23 mouse cellular contexts compared by ENCODE assay signal in genomic region chr13:30448895-30449294, GRCm38 (mm10).
"Had no signal": no experiment of that assay in that cellular context is flagged by ENCODE, and none has a peak within 500 bp of the region (broad histone marks: within the 10 kb centered on the region; RNA-seq: fewer than 3 reads in every experiment).

No protein-coding gene starts in this region.

- H3K36me3 ChIP-seq: limb, embryonic 10.5 days; limb, embryonic 13.5 days; liver, embryonic 12.5 days; liver, embryonic 15.5 days; midbrain, embryonic 10.5 days; midbrain, embryonic 13.5 days; neural tube, embryonic 13.5 days; stomach, embryonic 15.5 days had no signal

- DNase-seq: layer of hippocampus, adult 9-11 months; liver; lung, adult 18-20 months; lung, postnatal 36 days; retina, postnatal 1 day; right cerebral cortex, postnatal 25 days; spleen, adult 18-20 months; thymus, postnatal 25 days had no signal

- H3K27me3 ChIP-seq: limb, embryonic 13.5 days; liver, embryonic 12.5 days; liver, embryonic 15.5 days; megakaryocyte, embryonic 14.5 days; midbrain, embryonic 13.5 days; neural tube, embryonic 13.5 days; stomach, embryonic 15.5 days had no signal

- H3K9ac ChIP-seq: hindbrain, embryonic 14.5 days; limb, embryonic 13.5 days; liver, embryonic 12.5 days; liver, embryonic 15.5 days; midbrain, embryonic 13.5 days; neural tube, embryonic 13.5 days; stomach, embryonic 15.5 days had no signal

- H3K27ac ChIP-seq: hindbrain, embryonic 14.5 days; hindbrain, postnatal 0 days; layer of hippocampus, adult 2 months; limb, embryonic 10.5 days; limb, embryonic 13.5 days; liver, embryonic 12.5 days; liver, embryonic 15.5 days; midbrain, embryonic 10.5 days; midbrain, embryonic 13.5 days; neural tube, embryonic 13.5 days; stomach, embryonic 15.5 days had no signal

- ATAC-seq: hindbrain, postnatal 0 days; inflammation-experienced regulatory T-cells, adult 6 months; liver, embryonic 12.5 days; midbrain, embryonic 13.5 days; midbrain, embryonic 16.5 days had no signal

- H3K4me1 ChIP-seq: limb, embryonic 10.5 days; liver, embryonic 12.5 days; liver, embryonic 15.5 days; megakaryocyte, embryonic 14.5 days; midbrain, embryonic 10.5 days; midbrain, embryonic 13.5 days; neural tube, embryonic 13.5 days; stomach, embryonic 15.5 days had no signal

- H3K4me3 ChIP-seq: layer of hippocampus, adult 2 months; limb, embryonic 10.5 days; limb, embryonic 13.5 days; liver, embryonic 12.5 days; liver, embryonic 15.5 days; megakaryocyte, embryonic 14.5 days; midbrain, embryonic 10.5 days; midbrain, embryonic 13.5 days; myocyte; neural tube, embryonic 13.5 days; stomach, embryonic 15.5 days had no signal

- H3K9me3 ChIP-seq: limb, embryonic 10.5 days; limb, embryonic 13.5 days; liver, embryonic 12.5 days; liver, embryonic 15.5 days; midbrain, embryonic 10.5 days; midbrain, embryonic 13.5 days; neural tube, embryonic 13.5 days; stomach, embryonic 15.5 days had no signal

- H3K4me2 ChIP-seq: hindbrain, embryonic 14.5 days; limb, embryonic 13.5 days; liver, embryonic 12.5 days; liver, embryonic 15.5 days; midbrain, embryonic 13.5 days; neural tube, embryonic 13.5 days; stomach, embryonic 15.5 days had no signal
